Mouse (Mus musculus): Measurements from ENCODE around the gene Tnnc2. TPM values are rescaled to one million over a fixed set of nuclear protein-coding genes. Genes with fewer than 3 reads are reported as not detected.

Gene Tnnc2
- polyA plus RNA-seq, 1 experiment from 2014 or later, result 6.9 TPM

- Histone ChIP-seq H3K36me3 (peaks cover 19% of the 10 kb centered on the region), H3K27ac (no peak overlapping the region)
- 92% methylated on average over 15 of the region's 15 CpGs for whole genome bisulfite sequencing
Observed at GRCm38 (mm10) chr2:164767812-164768540, 11.8 kb downstream of the Tnnc2 start.

GRCm38 (mm10) chr2:164765841-164766240 lies 13.9 kb downstream of the Tnnc2 start:
- WGBS, result 76% methylated on average over 3 of the region's 3 CpGs
- Histone ChIP-seq H3K9ac (no peak overlapping the region), H3K4me3 (replicated peaks) (no peak overlapping the region), H3K36me3 (peaks cover 36% of the 10 kb centered on the region), H3K27ac (no peak overlapping the region), H3K4me1 (replicated peaks) (peaks cover 6% of the 10 kb centered on the region; the same call in 1 of the 2 replicates), H3K9me3 (no peaks in the 10 kb centered on the region), H3K27me3 (replicated peaks) (no peaks in the 10 kb centered on the region), H3K4me2 (replicated peaks) (no peak overlapping the region)
- ATAC-seq, result no peak

More at GRCm38 (mm10) chr2:164767812-164768540, 11.8 kb downstream of the Tnnc2 start:
- Histone ChIP-seq H3K9me3 (no peaks in the 10 kb centered on the region), H3K9ac (no peak overlapping the region), H3K27me3 (replicated peaks) (no peaks in the 10 kb centered on the region), H3K4me3 (replicated peaks) (no peak overlapping the region), H3K4me2 (replicated peaks) (no peak overlapping the region), H3K4me1 (replicated peaks) (peaks cover 20% of the 10 kb centered on the region)
- ATAC-seq, result no peak

GRCm38 (mm10) chr2:164762593-164762992 lies 17.2 kb downstream of the Tnnc2 start:
- no peaks in the 10 kb centered on the region for H3K4me1 ChIP-seq (replicated peaks)
- H3K4me3 ChIP-seq (replicated peaks), result no peak overlapping the region
- H3K9me3 ChIP-seq, result no peaks in the 10 kb centered on the region
- H3K27me3 ChIP-seq (replicated peaks), result no peaks in the 10 kb centered on the region
- 94% methylated on average over 7 of the region's 7 CpGs for WGBS
- ATAC-seq, result no peak
- no peak overlapping the region for H3K9ac ChIP-seq
- no peak overlapping the region for H3K4me2 ChIP-seq (replicated peaks)
- no peak overlapping the region for H3K27ac ChIP-seq
- H3K36me3 ChIP-seq, result peaks cover 50% of the 10 kb centered on the region

- H3K9me3 ChIP-seq, result no peaks in the 10 kb centered on the region
- peaks cover 54% of the 10 kb centered on the region for H3K36me3 ChIP-seq
- no peaks in the 10 kb centered on the region for H3K4me1 ChIP-seq (replicated peaks)
- 96% methylated on average over 4 of the region's 4 CpGs for WGBS
- no peak overlapping the region for H3K4me2 ChIP-seq (replicated peaks)
- H3K9ac ChIP-seq, result no peak overlapping the region
- no peak for ATAC-seq
- H3K4me3 ChIP-seq (replicated peaks), result no peak overlapping the region
- no peaks in the 10 kb centered on the region for H3K27me3 ChIP-seq (replicated peaks)
- no peak overlapping the region for H3K27ac ChIP-seq
Observed at GRCm38 (mm10) chr2:164761971-164762370, 17.8 kb downstream of the Tnnc2 start.

DNA sequence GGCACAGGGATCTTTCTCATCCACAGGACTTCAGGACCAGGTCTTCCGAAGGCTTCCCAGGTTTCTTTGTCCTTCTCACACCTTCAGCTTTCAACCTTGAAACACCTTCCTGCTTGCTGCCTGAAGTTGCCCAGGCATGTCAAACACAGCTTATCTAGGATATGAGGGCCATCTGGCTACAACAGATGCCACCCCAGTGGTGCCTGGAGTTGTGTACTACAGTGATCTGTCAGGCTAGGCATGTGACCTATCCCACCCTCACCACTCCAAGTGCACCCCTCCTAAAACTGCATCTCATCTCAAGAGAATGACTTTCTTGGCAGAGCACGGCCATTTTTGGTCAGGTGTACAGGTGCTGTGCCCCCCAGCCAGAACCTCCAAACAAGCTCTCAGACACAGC lies 18.3 kb downstream of the Tnnc2 start:
- 96% methylated on average over 2 of the region's 2 CpGs for WGBS
- H3K27me3 ChIP-seq (replicated peaks), result no peaks in the 10 kb centered on the region
- no peak overlapping the region for H3K4me2 ChIP-seq (replicated peaks)
- peak; percentile 77; the same call in 1 of the 2 replicates for ATAC-seq
- H3K4me1 ChIP-seq (replicated peaks), result no peaks in the 10 kb centered on the region
- no peaks in the 10 kb centered on the region for H3K9me3 ChIP-seq
- no peak overlapping the region for H3K27ac ChIP-seq
- no peak overlapping the region for H3K4me3 ChIP-seq (replicated peaks)
- no peak overlapping the region for H3K9ac ChIP-seq
- peaks cover 58% of the 10 kb centered on the region for H3K36me3 ChIP-seq

DNA sequence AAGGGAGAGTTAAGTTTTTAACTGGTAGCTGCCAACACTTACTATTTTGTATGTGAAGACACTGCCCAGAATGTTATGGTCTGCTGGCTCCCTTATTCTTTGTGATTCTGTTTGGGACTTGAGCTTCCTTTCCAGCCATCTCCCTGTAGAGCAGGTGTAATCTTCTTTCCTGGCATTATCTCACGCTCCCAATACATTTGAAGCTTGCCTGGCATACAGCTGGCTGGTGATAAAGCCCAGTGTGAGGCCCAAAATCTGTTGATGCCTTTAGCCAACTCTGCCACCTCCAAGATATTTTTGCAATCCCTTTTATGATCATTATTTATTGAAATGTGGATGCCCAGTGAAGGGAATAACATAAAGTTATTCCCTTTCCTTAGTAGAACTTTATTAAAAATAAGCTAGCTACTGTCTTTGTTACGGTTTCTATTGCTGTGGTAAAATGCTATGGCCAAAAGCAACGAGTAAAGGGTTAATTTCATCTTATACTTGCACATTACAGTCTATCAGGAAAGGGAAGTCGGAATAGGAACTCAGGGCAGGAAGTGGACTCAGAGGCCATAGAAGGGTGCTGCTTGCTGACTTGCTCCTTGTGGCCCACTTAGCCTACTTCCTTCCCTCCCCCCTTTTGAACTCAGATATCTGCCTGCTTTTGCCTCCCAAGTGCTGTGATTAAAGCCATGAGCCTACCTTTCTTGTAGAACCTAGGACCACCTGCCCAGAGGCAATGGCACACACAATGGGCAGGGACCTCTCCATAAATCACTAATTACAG lies 19.5 kb downstream of the Tnnc2 start:
- Histone ChIP-seq H3K4me1 (replicated peaks) (no peaks in the 10 kb centered on the region), H3K9ac (no peak overlapping the region), H3K4me3 (replicated peaks) (no peak overlapping the region), H3K9me3 (no peaks in the 10 kb centered on the region), H3K36me3 (peaks cover 63% of the 10 kb centered on the region), H3K27ac (no peak overlapping the region), H3K27me3 (replicated peaks) (no peaks in the 10 kb centered on the region), H3K4me2 (replicated peaks) (no peak overlapping the region)
- WGBS, result 81% methylated on average over 4 of the region's 4 CpGs
- no peak for ATAC-seq

- no peaks in the 10 kb centered on the region for H3K4me1 ChIP-seq (replicated peaks)
- 69% methylated on average over 1 of the region's 1 CpGs for WGBS
- peaks cover 71% of the 10 kb centered on the region for H3K36me3 ChIP-seq
- H3K9me3 ChIP-seq, result no peaks in the 10 kb centered on the region
- H3K27ac ChIP-seq, result no peak overlapping the region
- H3K27me3 ChIP-seq (replicated peaks), result no peaks in the 10 kb centered on the region
- ATAC-seq, result no peak
- H3K4me3 ChIP-seq (replicated peaks), result no peak overlapping the region
- H3K9ac ChIP-seq, result no peak overlapping the region
- H3K4me2 ChIP-seq (replicated peaks), result no peak overlapping the region
Observed at GRCm38 (mm10) chr2:164758692-164759091, 21.1 kb downstream of the Tnnc2 start.

DNA sequence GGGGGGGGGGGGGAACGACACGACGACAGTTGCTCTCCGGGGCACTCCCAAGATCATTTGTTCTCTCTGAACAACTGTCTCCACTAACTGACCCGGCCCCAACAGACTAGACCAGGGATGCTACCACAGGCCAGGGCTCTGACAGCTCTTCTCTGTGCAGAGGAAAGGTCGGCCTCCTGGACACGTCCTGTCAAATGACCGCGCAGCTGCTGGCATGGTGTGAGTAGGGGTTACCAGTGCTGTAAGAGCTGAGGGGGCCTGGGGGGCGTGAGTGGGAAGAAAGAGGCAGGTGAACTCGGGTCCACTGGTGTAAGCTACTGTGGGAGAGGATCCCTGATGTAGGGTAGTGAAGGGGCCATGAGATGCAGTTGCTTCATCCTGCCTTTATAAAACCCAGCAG lies 21.9 kb downstream of the Tnnc2 start:
- no peaks in the 10 kb centered on the region for H3K27me3 ChIP-seq (replicated peaks)
- H3K9ac ChIP-seq, result no peak overlapping the region
- H3K4me3 ChIP-seq (replicated peaks), result no peak overlapping the region
- no peaks in the 10 kb centered on the region for H3K4me1 ChIP-seq (replicated peaks)
- ATAC-seq, result no peak
- H3K36me3 ChIP-seq, result peaks cover 71% of the 10 kb centered on the region
- WGBS, result 93% methylated on average over 11 of the region's 11 CpGs
- no peaks in the 10 kb centered on the region for H3K9me3 ChIP-seq
- H3K4me2 ChIP-seq (replicated peaks), result no peak overlapping the region
- H3K27ac ChIP-seq, result no peak overlapping the region

DNA sequence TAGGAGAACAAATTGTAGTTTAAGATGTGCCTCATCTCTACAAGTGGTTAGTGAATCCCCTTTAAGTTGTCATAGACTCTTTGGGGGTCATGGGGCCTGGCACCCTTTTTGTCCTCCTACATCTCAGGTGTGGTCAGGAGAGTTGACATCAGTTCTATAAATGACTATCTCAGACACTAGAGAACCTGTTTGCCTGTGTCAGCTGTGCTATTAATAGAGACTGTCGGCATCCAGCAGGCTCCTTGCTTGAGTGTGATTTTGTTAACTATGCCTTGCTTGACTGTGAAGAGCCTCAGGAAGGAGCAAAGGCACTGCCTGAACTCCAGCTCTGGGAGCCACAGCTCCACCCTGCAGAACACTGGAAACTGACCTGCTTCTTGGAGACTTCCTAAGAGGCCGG lies 25.0 kb downstream of the Tnnc2 start:
- Histone ChIP-seq H3K36me3 (peaks cover 54% of the 10 kb centered on the region), H3K9ac (no peak overlapping the region), H3K4me3 (replicated peaks) (no peak overlapping the region), H3K27me3 (replicated peaks) (no peaks in the 10 kb centered on the region), H3K4me2 (replicated peaks) (no peak overlapping the region), H3K4me1 (replicated peaks) (no peaks in the 10 kb centered on the region), H3K27ac (no peak overlapping the region), H3K9me3 (no peaks in the 10 kb centered on the region)
- no peak for ATAC-seq
- WGBS, result 84% methylated on average over 2 of the region's 2 CpGs

- H3K27ac ChIP-seq, result no peak overlapping the region
- no peaks in the 10 kb centered on the region for H3K4me1 ChIP-seq (replicated peaks)
- no peak overlapping the region for H3K4me2 ChIP-seq (replicated peaks)
- H3K9me3 ChIP-seq, result no peaks in the 10 kb centered on the region
- 77% methylated on average over 11 of the region's 11 CpGs for WGBS
- peaks cover 50% of the 10 kb centered on the region for H3K36me3 ChIP-seq
- H3K4me3 ChIP-seq (replicated peaks), result no peak overlapping the region
- no peak overlapping the region for H3K9ac ChIP-seq
- no peak for ATAC-seq
- no peaks in the 10 kb centered on the region for H3K27me3 ChIP-seq (replicated peaks)
Observed at GRCm38 (mm10) chr2:164754105-164754504, 25.7 kb downstream of the Tnnc2 start.

DNA sequence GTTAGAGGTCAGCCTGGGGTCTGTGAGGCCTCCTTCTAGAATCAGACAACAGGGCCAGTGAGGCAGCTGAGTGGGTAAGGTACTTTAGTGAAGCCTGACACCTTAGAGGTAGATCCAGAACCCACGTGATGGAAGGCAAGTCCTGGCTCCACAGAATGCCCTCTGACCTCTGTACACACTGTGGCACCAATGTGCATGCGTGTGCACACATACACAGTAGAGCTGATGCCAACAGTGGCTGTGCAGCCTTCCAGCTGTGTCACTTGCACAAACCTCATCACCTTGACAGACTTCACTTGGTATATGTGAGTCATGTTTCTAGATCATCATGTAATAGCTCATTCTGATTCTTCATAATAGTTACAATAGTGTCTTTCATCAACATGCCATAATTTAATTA lies 27.3 kb downstream of the Tnnc2 start:
- H3K4me1 ChIP-seq (replicated peaks), result 0 out of 2 replicates have a peak, but pooled peaks cover 1% of the 10 kb centered on the region
- ATAC-seq, result no peak
- WGBS, result 88% methylated on average over 2 of the region's 2 CpGs

DNA sequence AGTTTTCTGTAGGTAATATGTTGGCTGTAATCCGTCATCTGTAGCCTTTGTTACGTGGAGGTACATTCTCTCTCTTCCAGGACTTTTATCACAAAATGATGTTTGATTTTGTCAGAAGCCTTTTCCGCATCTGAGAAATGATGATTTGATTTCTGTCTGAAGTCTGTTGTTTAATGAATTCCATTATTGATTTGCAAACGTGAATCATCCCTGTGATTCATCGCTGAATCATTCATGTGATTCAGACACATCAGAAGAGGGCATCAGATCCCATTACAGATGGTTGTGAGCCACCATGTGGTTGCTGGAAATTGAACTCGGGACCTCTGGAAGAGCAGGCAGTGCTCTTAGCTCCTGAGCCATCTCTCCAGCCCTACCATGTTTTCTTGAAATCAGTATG lies 30.8 kb downstream of the Tnnc2 start:
- no peak overlapping the region for H3K27ac ChIP-seq
- H3K36me3 ChIP-seq, result peaks cover 12% of the 10 kb centered on the region
- no peak overlapping the region for H3K4me2 ChIP-seq (replicated peaks)
- WGBS, result 88% methylated on average over 6 of the region's 6 CpGs
- no peaks in the 10 kb centered on the region for H3K27me3 ChIP-seq (replicated peaks)
- H3K4me1 ChIP-seq (replicated peaks), result peaks cover 16% of the 10 kb centered on the region
- H3K4me3 ChIP-seq (replicated peaks), result no peak overlapping the region
- H3K9me3 ChIP-seq, result no peaks in the 10 kb centered on the region
- no peak for ATAC-seq
- H3K9ac ChIP-seq, result no peak overlapping the region

More for the DNA sequence above, 27.3 kb downstream of the Tnnc2 start:
- H3K4me2 ChIP-seq (replicated peaks), result no peak overlapping the region
- no peak overlapping the region for H3K4me3 ChIP-seq (replicated peaks)
- H3K36me3 ChIP-seq, result peaks cover 43% of the 10 kb centered on the region
- H3K9ac ChIP-seq, result no peak overlapping the region
- H3K27ac ChIP-seq, result no peak overlapping the region
- no peaks in the 10 kb centered on the region for H3K27me3 ChIP-seq (replicated peaks)
- H3K9me3 ChIP-seq, result no peaks in the 10 kb centered on the region

All from intestine, embryonic 15.5 days (tissue).